In genomic region chr3:105506592-105506991, GRCm38 (mm10) we compare ENCODE assay signal across 30 mouse cellular contexts. TPM values are rescaled to one million over a fixed set of nuclear protein-coding genes. Genes with fewer than 3 reads are reported as not detected.
DNase-seq lines count a peak whose midpoint lies in the region; ATAC-seq and TF ChIP-seq lines count a peak whose summit lies in the region.
"Had no signal": no experiment of that assay in that cellular context is flagged by ENCODE, and none has a peak within 500 bp of the region (broad histone marks: within the 10 kb centered on the region; RNA-seq: fewer than 3 reads in every experiment).

No protein-coding gene starts in this region.

- TF ChIP-seq CTCF in brain, embryonic 14.5 days (IDR thresholded peaks at IDR 0.05; ENCODE audit: borderline replicate concordance, extremely low read depth, insufficient read depth, insufficient read length) = no peak
- TF ChIP-seq CTCF in hindbrain, postnatal 0 days (IDR thresholded peaks at IDR 0.05; ENCODE audit: low read depth) = no peak

- WGBS in hindbrain, embryonic 14.5 days = 51% methylated on average over 4 of the region's 4 CpGs
- WGBS in hindbrain, embryonic 10.5 days = 91% methylated on average over 4 of the region's 4 CpGs
- 65% methylated on average over 4 of the region's 4 CpGs for WGBS in forebrain, embryonic 14.5 days
- WGBS in hindbrain, postnatal 0 days = 57% methylated on average over 4 of the region's 4 CpGs

- no peak overlapping the region for H3K4me2 ChIP-seq in hindbrain, embryonic 14.5 days (replicated peaks)
- no peak overlapping the region for H3K4me2 ChIP-seq in forebrain, embryonic 14.5 days (ENCODE audit: low read length)
- no peak overlapping the region for H3K4me2 ChIP-seq in hindbrain, postnatal 0 days (ENCODE audit: low read depth, low read length)
- H3K4me2 ChIP-seq: heart, embryonic 13.5 days; intestine, embryonic 15.5 days; limb, embryonic 15.5 days; liver, embryonic 13.5 days; neural tube, embryonic 15.5 days had no signal

- no peak for DNase-seq in hindbrain, embryonic 14.5 days (ENCODE audit: low spot score)
- DNase-seq in hindbrain, embryonic 10.5 days (ENCODE audit: low spot score) = no peak
- peak; percentile 69 for DNase-seq in brain, embryonic 14.5 days (ENCODE audit: low read depth)
- DNase-seq in forebrain, embryonic 14.5 days (ENCODE audit: low spot score) = peak; percentile 66
- DNase-seq in hindbrain, postnatal 0 days (ENCODE audit: low spot score) = no peak
- no peak for DNase-seq in right cerebral cortex, postnatal 14 days
- DNase-seq in natural killer cell, adult 2 months (ENCODE audit: low spot score in 2 of 2) = no peak
- no peak for DNase-seq in testis, postnatal 10 days (ENCODE audit: low spot score)
- DNase-seq: adrenal gland, postnatal 25 days; gastrocnemius, postnatal 10 days; heart, postnatal 10 days; kidney, adult 2 months; kidney, postnatal 4 days; liver, embryonic 13.5 days; lung, adult 18-20 months; lung, postnatal 4 days; retina, postnatal 1 day; spleen, adult 18-20 months; thymus, adult 18-20 months; thymus, postnatal 25 days had no signal

- H3K9me3 ChIP-seq in hindbrain, embryonic 14.5 days (ENCODE audit: control insufficient read depth, low read length) = no peaks in the 10 kb centered on the region
- no peaks in the 10 kb centered on the region for H3K9me3 ChIP-seq in hindbrain, embryonic 10.5 days
- H3K9me3 ChIP-seq in forebrain, embryonic 14.5 days (replicated peaks; ENCODE audit: control insufficient read depth, low read length) = no peaks in the 10 kb centered on the region
- no peaks in the 10 kb centered on the region for H3K9me3 ChIP-seq in hindbrain, postnatal 0 days (ENCODE audit: low read length)
- H3K9me3 ChIP-seq: heart, embryonic 13.5 days; intestine, embryonic 15.5 days; limb, embryonic 10.5 days; limb, embryonic 15.5 days; liver, embryonic 13.5 days; megakaryocyte, embryonic 14.5 days; neural tube, embryonic 15.5 days had no signal

- no peak for TF ChIP-seq POLR2A in brain, embryonic 14.5 days (IDR thresholded peaks at IDR 0.05; ENCODE audit: borderline replicate concordance, extremely low read depth, insufficient read depth, insufficient read length, poor library complexity, severe bottlenecking)

- no peaks in the 10 kb centered on the region for H3K27me3 ChIP-seq in hindbrain, embryonic 14.5 days (ENCODE audit: control insufficient read depth, insufficient read depth, low read length)
- H3K27me3 ChIP-seq in hindbrain, embryonic 10.5 days (ENCODE audit: insufficient read depth, poor library complexity, severe bottlenecking) = no peaks in the 10 kb centered on the region
- no peaks in the 10 kb centered on the region for H3K27me3 ChIP-seq in forebrain, embryonic 14.5 days (replicated peaks; ENCODE audit: control insufficient read depth, insufficient read depth, low read length)
- H3K27me3 ChIP-seq in hindbrain, postnatal 0 days (ENCODE audit: insufficient read depth, low read length) = no peaks in the 10 kb centered on the region
- H3K27me3 ChIP-seq: intestine, embryonic 15.5 days; limb, embryonic 15.5 days; liver, embryonic 13.5 days; neural tube, embryonic 15.5 days had no signal

- H3K4me1 ChIP-seq in hindbrain, embryonic 14.5 days (replicated peaks; ENCODE audit: control insufficient read depth, insufficient read depth, low read length) = peaks cover 24% of the 10 kb centered on the region
- peaks cover 18% of the 10 kb centered on the region for H3K4me1 ChIP-seq in hindbrain, embryonic 10.5 days (replicated peaks)
- peaks cover 12% of the 10 kb centered on the region for H3K4me1 ChIP-seq in forebrain, embryonic 14.5 days (ENCODE audit: control insufficient read depth, insufficient read depth, low read length)
- H3K4me1 ChIP-seq in hindbrain, postnatal 0 days (ENCODE audit: insufficient read depth, low read length) = peaks cover 13% of the 10 kb centered on the region
- H3K4me1 ChIP-seq: intestine, embryonic 15.5 days; limb, embryonic 10.5 days; limb, embryonic 15.5 days; liver, embryonic 13.5 days; megakaryocyte, embryonic 14.5 days had no signal

- peak overlapping the region; percentile 75 for H3K27ac ChIP-seq in hindbrain, embryonic 14.5 days
- H3K27ac ChIP-seq in hindbrain, embryonic 10.5 days = no peak overlapping the region
- H3K27ac ChIP-seq in forebrain, embryonic 14.5 days (ENCODE audit: low read depth, low read length) = no peak overlapping the region; the same call in 1 of the 2 replicates
- peak overlapping the region; percentile 62; the same call in 1 of the 2 replicates for H3K27ac ChIP-seq in hindbrain, postnatal 0 days
- H3K27ac ChIP-seq: heart, embryonic 13.5 days; intestine, embryonic 15.5 days; limb, embryonic 10.5 days; limb, embryonic 15.5 days; liver, embryonic 13.5 days had no signal

- H3K36me3 ChIP-seq in hindbrain, embryonic 14.5 days (replicated peaks; ENCODE audit: control insufficient read depth, insufficient read depth) = no peaks in the 10 kb centered on the region
- no peaks in the 10 kb centered on the region for H3K36me3 ChIP-seq in hindbrain, embryonic 10.5 days
- H3K36me3 ChIP-seq in forebrain, embryonic 14.5 days (ENCODE audit: control insufficient read depth, insufficient read depth, low read length) = no peaks in the 10 kb centered on the region
- no peaks in the 10 kb centered on the region for H3K36me3 ChIP-seq in hindbrain, postnatal 0 days (ENCODE audit: insufficient read depth, low read length)
- H3K36me3 ChIP-seq: heart, embryonic 13.5 days; intestine, embryonic 15.5 days; limb, embryonic 10.5 days; limb, embryonic 15.5 days; liver, embryonic 13.5 days; neural tube, embryonic 15.5 days had no signal

- no peak overlapping the region for H3K9ac ChIP-seq in hindbrain, embryonic 14.5 days
- H3K9ac ChIP-seq in forebrain, embryonic 14.5 days (ENCODE audit: low read length) = no peak overlapping the region
- no peak overlapping the region for H3K9ac ChIP-seq in hindbrain, postnatal 0 days (replicated peaks; ENCODE audit: low read length)
- H3K9ac ChIP-seq: heart, embryonic 13.5 days; intestine, embryonic 15.5 days; limb, embryonic 15.5 days; liver, embryonic 13.5 days had no signal

- H3K4me3 ChIP-seq in hindbrain, embryonic 14.5 days (replicated peaks; ENCODE audit: low read length) = no peak overlapping the region
- no peak overlapping the region for H3K4me3 ChIP-seq in hindbrain, embryonic 10.5 days
- no peak overlapping the region for H3K4me3 ChIP-seq in forebrain, embryonic 14.5 days (ENCODE audit: low read depth, low read length)
- H3K4me3 ChIP-seq in hindbrain, postnatal 0 days (ENCODE audit: low read length) = no peak overlapping the region
- H3K4me3 ChIP-seq: heart, embryonic 13.5 days; intestine, embryonic 15.5 days; limb, embryonic 10.5 days; limb, embryonic 15.5 days; liver, embryonic 13.5 days; megakaryocyte, embryonic 14.5 days; neural tube, embryonic 15.5 days had no signal

- no peak for ATAC-seq in hindbrain, embryonic 14.5 days (ENCODE audit: low FRiP score)
- peak; percentile 24; the same call in 1 of the 2 replicates for ATAC-seq in forebrain, embryonic 14.5 days
- ATAC-seq in hindbrain, postnatal 0 days = 0 out of 2 replicates have a peak, but pooled peaks have one; percentile 17
- ATAC-seq: intestine, embryonic 15.5 days; lung, postnatal 0 days; Patski had no signal

RNA-seq across cellular contexts. Expression of gene Kcnd3, which starts 54.5 kb away (rescaled TPM):
- polyA plus RNA-seq in hindbrain, embryonic 14.5 days (2014; fragmentation: Nextera tagmentation; extraction: Ambion mirVana) = 11.7 and 12.3 TPM in 2 replicates
- 0.58 and 0.90 TPM in 2 replicates for polyA plus RNA-seq in hindbrain, embryonic 10.5 days (2016; fragmentation: Nextera tagmentation; extraction: Ambion mirVana)
- polyA plus RNA-seq in brain, embryonic 14.5 days (2012; rRNA removed) = 19.2 and 32.0 TPM in 2 replicates
- polyA plus RNA-seq in forebrain, embryonic 14.5 days (2014; fragmentation: Nextera tagmentation; extraction: Ambion mirVana) = 6.3 and 7.7 TPM in 2 replicates
- total RNA-seq in hindbrain, postnatal 0 days (2014; rRNA removed) = 71.8 TPM in 2 replicates
- polyA plus RNA-seq in hindbrain, postnatal 0 days (2015; fragmentation: Nextera tagmentation; extraction: Ambion mirVana) = 8.4 and 8.6 TPM in 2 replicates
- total RNA-seq: MEL; monocyte, adult 5-6 weeks had no signal

Comparison
In these comparisons a context has a peak if more than half of its experiments do, and no peak if none do; other contexts are left out.
1. H3K27ac ChIP-seq: peak in hindbrain, embryonic 14.5 days (single experiment) and hindbrain, postnatal 0 days (single experiment); none in hindbrain, embryonic 10.5 days (single experiment) and forebrain, embryonic 14.5 days (single experiment).
2. DNase-seq: peak in brain, embryonic 14.5 days (single experiment) and forebrain, embryonic 14.5 days (single experiment); none in hindbrain, embryonic 14.5 days (single experiment), hindbrain, embryonic 10.5 days (single experiment), hindbrain, postnatal 0 days (single experiment), right cerebral cortex, postnatal 14 days (single experiment), natural killer cell, adult 2 months (0 of 2) and testis, postnatal 10 days (single experiment).